Mouse (Mus musculus): ENCODE data around the gene Bcl2l2. TPM values are rescaled to one million over a fixed set of nuclear protein-coding genes. Genes with fewer than 3 reads are reported as not detected.

Gene Bcl2l2
- polyA plus RNA-seq, 1 experiment from 2014 or later: 4.0 TPM

Other genes with a start within 250 kb of the Bcl2l2 start
- not detected in 2 replicates for gene Gm17606, start 242.4 kb upstream of the Bcl2l2 start, polyA plus RNA-seq (2014; fragmentation: Nextera tagmentation; extraction: Ambion mirVana)
- 4.8 and 5.7 TPM in 2 replicates for gene Cdh24, start 242.0 kb upstream of the Bcl2l2 start, polyA plus RNA-seq (2014; fragmentation: Nextera tagmentation; extraction: Ambion mirVana)
- 89.3 and 91.5 TPM in 2 replicates for gene 1700123O20Rik, start 197.2 kb upstream of the Bcl2l2 start, polyA plus RNA-seq (2014; fragmentation: Nextera tagmentation; extraction: Ambion mirVana)
- gene Acin1, start 196.4 kb upstream of the Bcl2l2 start, polyA plus RNA-seq (2014; fragmentation: Nextera tagmentation; extraction: Ambion mirVana): 121 and 140 TPM in 2 replicates
- gene Gm29776, start 184.5 kb upstream of the Bcl2l2 start, polyA plus RNA-seq (2014; fragmentation: Nextera tagmentation; extraction: Ambion mirVana): 0.14 and 0.15 TPM in 2 replicates
- not detected in 2 replicates for gene Cebpe, start 171.2 kb upstream of the Bcl2l2 start, polyA plus RNA-seq (2014; fragmentation: Nextera tagmentation; extraction: Ambion mirVana)
- 6.9 and 9.8 TPM in 2 replicates for gene Slc7a8, start 101.4 kb upstream of the Bcl2l2 start, polyA plus RNA-seq (2014; fragmentation: Nextera tagmentation; extraction: Ambion mirVana)
- not detected in 2 replicates for gene Rnf212b, start 69.2 kb upstream of the Bcl2l2 start, polyA plus RNA-seq (2014; fragmentation: Nextera tagmentation; extraction: Ambion mirVana)
- gene Homez, start 12.4 kb upstream of the Bcl2l2 start, polyA plus RNA-seq (2014; fragmentation: Nextera tagmentation; extraction: Ambion mirVana): 9.3 and 11.7 TPM in 2 replicates
- 2.5 TPM in 2 replicates for gene Ppp1r3e, start 5.8 kb upstream of the Bcl2l2 start, polyA plus RNA-seq (2014; fragmentation: Nextera tagmentation; extraction: Ambion mirVana)
- not detected in 2 replicates for gene Gm20521, start 64 bp downstream of the Bcl2l2 start, polyA plus RNA-seq (2014; fragmentation: Nextera tagmentation; extraction: Ambion mirVana)
- gene Pabpn1, start 9.1 kb downstream of the Bcl2l2 start, polyA plus RNA-seq (2014; fragmentation: Nextera tagmentation; extraction: Ambion mirVana): 133 and 140 TPM in 2 replicates
- gene Slc22a17, start 29.8 kb downstream of the Bcl2l2 start, polyA plus RNA-seq (2014; fragmentation: Nextera tagmentation; extraction: Ambion mirVana): 76.1 and 82.9 TPM in 2 replicates
- gene Efs, start 42.7 kb downstream of the Bcl2l2 start, polyA plus RNA-seq (2014; fragmentation: Nextera tagmentation; extraction: Ambion mirVana): 26.9 and 27.7 TPM in 2 replicates
- gene Il25, start 49.3 kb downstream of the Bcl2l2 start, polyA plus RNA-seq (2014; fragmentation: Nextera tagmentation; extraction: Ambion mirVana): 0.38 and 0.48 TPM in 2 replicates
- gene Cmtm5, start 52.9 kb downstream of the Bcl2l2 start, polyA plus RNA-seq (2014; fragmentation: Nextera tagmentation; extraction: Ambion mirVana): 2.8 and 3.5 TPM in 2 replicates
- gene Myh6, start 83.5 kb downstream of the Bcl2l2 start, polyA plus RNA-seq (2014; fragmentation: Nextera tagmentation; extraction: Ambion mirVana): 0.91 and 1.2 TPM in 2 replicates
- not detected in 2 replicates for gene Gm17428, start 93.6 kb downstream of the Bcl2l2 start, polyA plus RNA-seq (2014; fragmentation: Nextera tagmentation; extraction: Ambion mirVana)
- 5.4 and 6.5 TPM in 2 replicates for gene Myh7, start 111.2 kb downstream of the Bcl2l2 start, polyA plus RNA-seq (2014; fragmentation: Nextera tagmentation; extraction: Ambion mirVana)
- gene Ngdn, start 132.1 kb downstream of the Bcl2l2 start, polyA plus RNA-seq (2014; fragmentation: Nextera tagmentation; extraction: Ambion mirVana): 64.1 and 72.0 TPM in 2 replicates
- gene Zfhx2, start 208.9 kb downstream of the Bcl2l2 start, polyA plus RNA-seq (2014; fragmentation: Nextera tagmentation; extraction: Ambion mirVana): 8.5 and 12.0 TPM in 2 replicates
- gene Thtpa, start 211.4 kb downstream of the Bcl2l2 start, polyA plus RNA-seq (2014; fragmentation: Nextera tagmentation; extraction: Ambion mirVana): 44.4 and 47.2 TPM in 2 replicates
- 8.1 and 9.2 TPM in 2 replicates for gene Ap1g2, start 223.2 kb downstream of the Bcl2l2 start, polyA plus RNA-seq (2014; fragmentation: Nextera tagmentation; extraction: Ambion mirVana)
- gene Jph4, start 233.6 kb downstream of the Bcl2l2 start, polyA plus RNA-seq (2014; fragmentation: Nextera tagmentation; extraction: Ambion mirVana): 24.1 and 28.9 TPM in 2 replicates